Mouse (Mus musculus): ENCODE results near the gene Gdf15.
A peak's percentile ranks its signal among the peaks of the same experiment; 100 is the strongest.

The Gdf15 gene

GRCm38 (mm10) chr8:70632346-70632892 is at the start of gene Gdf15:
Gene Gdf15, minus strand, starts transcription at chr8:70632456.
- no peak for DNase-seq (ENCODE audit: low spot score)

GRCm38 (mm10) chr8:70681410-70681809 is 49.2 kb upstream of the Gdf15 start:
- DNase-seq (ENCODE audit: low spot score): no peak

GRCm38 (mm10) chr8:70680039-70680438 is 47.8 kb upstream of the Gdf15 start:
- DNase-seq (ENCODE audit: low spot score): no peak

GRCm38 (mm10) chr8:70679404-70679803 is 47.1 kb upstream of the Gdf15 start:
- DNase-seq (ENCODE audit: low spot score): no peak

- DNase-seq (ENCODE audit: low spot score): no peak
Observed at GRCm38 (mm10) chr8:70678679-70679078, 46.4 kb upstream of the Gdf15 start.

- no peak for DNase-seq (ENCODE audit: low spot score)
Observed at GRCm38 (mm10) chr8:70677451-70678080, 45.3 kb upstream of the Gdf15 start.

GRCm38 (mm10) chr8:70675336-70675735 is 43.1 kb upstream of the Gdf15 start:
- DNase-seq (ENCODE audit: low spot score): no peak

- no peak for DNase-seq (ENCODE audit: low spot score)
Observed at GRCm38 (mm10) chr8:70674716-70675115, 42.5 kb upstream of the Gdf15 start.

- no peak for DNase-seq (ENCODE audit: low spot score)
Observed at GRCm38 (mm10) chr8:70674109-70674508, 41.9 kb upstream of the Gdf15 start.

- peak; percentile 100 for DNase-seq (ENCODE audit: low spot score)
Observed at GRCm38 (mm10) chr8:70673079-70673856, 41.0 kb upstream of the Gdf15 start, which contains the start of gene Lsm4. Gene Lsm4, plus strand, starts transcription at chr8:70673248.

GRCm38 (mm10) chr8:70672325-70673078 is 40.2 kb upstream of the Gdf15 start:
- no peak for DNase-seq (ENCODE audit: low spot score)

GRCm38 (mm10) chr8:70671615-70672324 is 39.5 kb upstream of the Gdf15 start:
- DNase-seq (ENCODE audit: low spot score): no peak

- no peak for DNase-seq (ENCODE audit: low spot score)
Observed at GRCm38 (mm10) chr8:70667071-70667470, 34.8 kb upstream of the Gdf15 start.

- DNase-seq (ENCODE audit: low spot score): no peak
Observed at GRCm38 (mm10) chr8:70665599-70665998, 33.3 kb upstream of the Gdf15 start.

- no peak for DNase-seq (ENCODE audit: low spot score)
Observed at GRCm38 (mm10) chr8:70664631-70665030, 32.4 kb upstream of the Gdf15 start.

- DNase-seq (ENCODE audit: low spot score): no peak
Observed at GRCm38 (mm10) chr8:70663691-70664090, 31.4 kb upstream of the Gdf15 start.

- DNase-seq (ENCODE audit: low spot score): peak; percentile 72
Observed at GRCm38 (mm10) chr8:70660273-70660725, 28.0 kb upstream of the Gdf15 start, which contains the start of gene Pgpep1. Gene Pgpep1, minus strand, starts transcription at chr8:70660388.

- peak; percentile 90 for DNase-seq (ENCODE audit: low spot score)
Observed at GRCm38 (mm10) chr8:70659604-70660272, 27.5 kb upstream of the Gdf15 start.

GRCm38 (mm10) chr8:70658897-70659603 is 26.8 kb upstream of the Gdf15 start:
- DNase-seq (ENCODE audit: low spot score): no peak

GRCm38 (mm10) chr8:70657739-70658138 is 25.5 kb upstream of the Gdf15 start:
- no peak for DNase-seq (ENCODE audit: low spot score)
